Comparison of ENCODE assay signal across 35 mouse cellular contexts in the genomic region with DNA sequence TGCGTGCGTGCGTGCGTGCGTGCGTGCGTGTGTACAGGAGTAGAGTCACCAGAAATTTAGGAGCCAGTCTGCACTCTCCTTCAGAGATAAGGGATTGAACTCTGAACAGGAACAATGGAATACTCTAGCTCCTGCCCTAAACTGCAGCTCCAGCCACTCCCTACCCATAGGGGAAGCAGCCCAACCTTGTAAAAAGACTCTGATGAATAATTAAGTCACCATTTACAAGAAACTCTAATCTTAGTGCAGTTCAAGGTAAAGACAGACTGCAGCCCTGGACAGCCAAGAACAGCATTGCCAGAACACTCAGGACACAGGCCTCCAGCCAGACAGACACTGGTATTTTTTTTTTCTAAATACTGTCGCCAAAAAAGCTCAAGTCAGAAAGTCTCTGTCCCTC.
DNase-seq lines count a peak whose midpoint lies in the region; ATAC-seq and TF ChIP-seq lines count a peak whose summit lies in the region.
"Had no signal": no experiment of that assay in that cellular context is flagged by ENCODE, and none has a peak within 500 bp of the region (broad histone marks: within the 10 kb centered on the region; RNA-seq: fewer than 3 reads in every experiment).

No protein-coding gene starts in this region.

- no peak overlapping the region for H3K4me2 ChIP-seq in stomach, embryonic 14.5 days (replicated peaks; ENCODE audit: low read depth, low read length)
- no peak overlapping the region for H3K4me2 ChIP-seq in stomach, postnatal 0 days (replicated peaks; ENCODE audit: low read depth)
- no peak overlapping the region for H3K4me2 ChIP-seq in heart, postnatal 0 days (ENCODE audit: low read depth, low read length)
- no peak overlapping the region for H3K4me2 ChIP-seq in midbrain, embryonic 13.5 days (replicated peaks)
- H3K4me2 ChIP-seq: embryonic facial prominence, embryonic 12.5 days; forebrain, embryonic 15.5 days; hindbrain, embryonic 14.5 days; limb, embryonic 15.5 days; liver, embryonic 13.5 days; midbrain, embryonic 12.5 days; neural tube, embryonic 13.5 days; stomach, embryonic 15.5 days had no signal

- H3K9ac ChIP-seq in stomach, embryonic 14.5 days (replicated peaks; ENCODE audit: low read depth, low read length) = no peak overlapping the region
- no peak overlapping the region for H3K9ac ChIP-seq in stomach, postnatal 0 days (ENCODE audit: low read length)
- no peak overlapping the region for H3K9ac ChIP-seq in heart, postnatal 0 days (replicated peaks; ENCODE audit: low read depth, low read length)
- no peak overlapping the region for H3K9ac ChIP-seq in midbrain, embryonic 13.5 days (replicated peaks)
- H3K9ac ChIP-seq: embryonic facial prominence, embryonic 12.5 days; forebrain, embryonic 15.5 days; hindbrain, embryonic 14.5 days; limb, embryonic 15.5 days; liver, embryonic 13.5 days; midbrain, embryonic 12.5 days; neural tube, embryonic 13.5 days; stomach, embryonic 15.5 days had no signal

- 80% methylated on average over 8 of the region's 8 CpGs for WGBS in heart, embryonic 10.5 days
- 89% methylated on average over 8 of the region's 8 CpGs for WGBS in stomach, embryonic 14.5 days
- 85% methylated on average over 8 of the region's 8 CpGs for WGBS in stomach, postnatal 0 days
- 73% methylated on average over 8 of the region's 8 CpGs for WGBS in heart, postnatal 0 days
- WGBS in midbrain, embryonic 13.5 days = 92% methylated on average over 8 of the region's 8 CpGs

- no peak for TF ChIP-seq CTCF in stomach, postnatal 0 days (IDR thresholded peaks at IDR 0.05; ENCODE audit: low read depth)
- no peak for TF ChIP-seq CTCF in heart, postnatal 0 days (IDR thresholded peaks at IDR 0.05; ENCODE audit: low read depth)

- no peak overlapping the region for H3K4me3 ChIP-seq in heart, embryonic 10.5 days
- no peak overlapping the region for H3K4me3 ChIP-seq in stomach, embryonic 14.5 days (ENCODE audit: low read depth, low read length)
- H3K4me3 ChIP-seq in stomach, postnatal 0 days (ENCODE audit: low read depth, low read length) = no peak overlapping the region
- H3K4me3 ChIP-seq in heart, postnatal 0 days (ENCODE audit: low read depth, low read length) = no peak overlapping the region
- H3K4me3 ChIP-seq in midbrain, embryonic 13.5 days (replicated peaks) = no peak overlapping the region
- H3K4me3 ChIP-seq: embryonic facial prominence, embryonic 12.5 days; forebrain, embryonic 15.5 days; gastrocnemius, adult 2 months; left cerebral cortex, adult 2 months; limb, embryonic 10.5 days; limb, embryonic 15.5 days; liver, embryonic 13.5 days; megakaryocyte, embryonic 14.5 days; midbrain, embryonic 12.5 days; neural tube, embryonic 13.5 days; stomach, embryonic 15.5 days had no signal

- no peak for DNase-seq in heart, embryonic 10.5 days (ENCODE audit: low spot score)
- no peak for DNase-seq in heart, adult 8-10 months (ENCODE audit: low spot score)
- DNase-seq in stomach, postnatal 0 days (ENCODE audit: low spot score) = no peak
- DNase-seq in MEL-GATA-1-ER (ENCODE audit: extremely low read depth, low read depth) = peak; percentile 35
- DNase-seq in heart, postnatal 0 days (ENCODE audit: low spot score) = no peak
- no peak for DNase-seq in left cerebral cortex, adult 11 months (ENCODE audit: low spot score)
- DNase-seq: adrenal gland, postnatal 14 days; B cell, adult 2 months; cerebellum, adult 11 months; cerebellum, adult 9-11 months; embryo, embryonic 11 days; gastrocnemius, adult 2 months; gastrocnemius, postnatal 36 days; kidney, adult 9 months; kidney, postnatal 10 days; liver, embryonic 13.5 days; lung, adult 18-20 months; lung, postnatal 4 days; retina, postnatal 1 day; right cerebral cortex, postnatal 14 days; thymus, postnatal 14 days had no signal

- no peak for TF ChIP-seq EP300 in stomach, postnatal 0 days (optimal IDR thresholded peaks at IDR 0.05)
- TF ChIP-seq EP300 in heart, postnatal 0 days (IDR thresholded peaks at IDR 0.05; ENCODE audit: low read depth) = no peak

- ATAC-seq in stomach, embryonic 14.5 days (ENCODE audit: insufficient number of reproducible peaks, insufficient read depth, low FRiP score, low read depth) = peak; percentile 28; the same call in 1 of the 2 replicates
- ATAC-seq in stomach, postnatal 0 days (ENCODE audit: low FRiP score, low TSS enrichment) = no peak
- no peak for ATAC-seq in heart, postnatal 0 days (ENCODE audit: insufficient read depth, low read depth)
- ATAC-seq in midbrain, embryonic 13.5 days = no peak
- ATAC-seq: forebrain, embryonic 15.5 days; intestine, postnatal 0 days; lung, postnatal 0 days had no signal

- peaks cover 6% of the 10 kb centered on the region; the same call in 1 of the 2 replicates for H3K4me1 ChIP-seq in heart, embryonic 10.5 days
- H3K4me1 ChIP-seq in stomach, embryonic 14.5 days (ENCODE audit: control insufficient read depth, insufficient read depth, low read length) = no peaks in the 10 kb centered on the region
- H3K4me1 ChIP-seq in stomach, postnatal 0 days (replicated peaks; ENCODE audit: control insufficient read depth, insufficient read depth) = no peaks in the 10 kb centered on the region
- H3K4me1 ChIP-seq in heart, postnatal 0 days (ENCODE audit: control insufficient read depth, insufficient read depth) = peaks cover 22% of the 10 kb centered on the region
- no peaks in the 10 kb centered on the region for H3K4me1 ChIP-seq in midbrain, embryonic 13.5 days (replicated peaks)
- H3K4me1 ChIP-seq: forebrain, embryonic 15.5 days; liver, embryonic 13.5 days; midbrain, embryonic 12.5 days; stomach, embryonic 15.5 days had no signal

- no peaks in the 10 kb centered on the region for H3K36me3 ChIP-seq in heart, embryonic 10.5 days
- no peaks in the 10 kb centered on the region for H3K36me3 ChIP-seq in stomach, embryonic 14.5 days (ENCODE audit: control insufficient read depth, insufficient read depth, low read length)
- no peaks in the 10 kb centered on the region for H3K36me3 ChIP-seq in stomach, postnatal 0 days (ENCODE audit: control insufficient read depth, insufficient read depth, low read length)
- H3K36me3 ChIP-seq in heart, postnatal 0 days (replicated peaks; ENCODE audit: control insufficient read depth, insufficient read depth, low read length) = no peaks in the 10 kb centered on the region
- H3K36me3 ChIP-seq in midbrain, embryonic 13.5 days = no peaks in the 10 kb centered on the region
- H3K36me3 ChIP-seq: embryonic facial prominence, embryonic 12.5 days; forebrain, embryonic 15.5 days; limb, embryonic 10.5 days; limb, embryonic 15.5 days; liver, embryonic 13.5 days; midbrain, embryonic 12.5 days; neural tube, embryonic 13.5 days; stomach, embryonic 15.5 days had no signal

- H3K27ac ChIP-seq in heart, embryonic 10.5 days = peak overlapping the region; percentile 45; the same call in 1 of the 2 replicates
- H3K27ac ChIP-seq in stomach, embryonic 14.5 days (ENCODE audit: low read length) = no peak overlapping the region
- no peak overlapping the region for H3K27ac ChIP-seq in stomach, postnatal 0 days (replicated peaks)
- peak overlapping the region; percentile 74 for H3K27ac ChIP-seq in heart, postnatal 0 days (ENCODE audit: low read depth)
- H3K27ac ChIP-seq in midbrain, embryonic 13.5 days = no peak overlapping the region
- H3K27ac ChIP-seq: embryonic facial prominence, embryonic 12.5 days; forebrain, embryonic 15.5 days; gastrocnemius, adult 2 months; hindbrain, embryonic 14.5 days; left cerebral cortex, adult 2 months; limb, embryonic 10.5 days; limb, embryonic 15.5 days; liver, embryonic 13.5 days; midbrain, embryonic 12.5 days; neural tube, embryonic 13.5 days; stomach, embryonic 15.5 days had no signal

- H3K27me3 ChIP-seq in heart, embryonic 10.5 days (ENCODE audit: insufficient read depth, poor library complexity, severe bottlenecking) = no peaks in the 10 kb centered on the region
- H3K27me3 ChIP-seq in stomach, embryonic 14.5 days (ENCODE audit: control insufficient read depth, insufficient read depth, low read length) = no peaks in the 10 kb centered on the region
- no peaks in the 10 kb centered on the region for H3K27me3 ChIP-seq in stomach, postnatal 0 days (ENCODE audit: control insufficient read depth, insufficient read depth, low read length)
- H3K27me3 ChIP-seq in heart, postnatal 0 days (ENCODE audit: control insufficient read depth, insufficient read depth, low read length) = no peaks in the 10 kb centered on the region
- H3K27me3 ChIP-seq in midbrain, embryonic 13.5 days = no peaks in the 10 kb centered on the region
- H3K27me3 ChIP-seq: embryonic facial prominence, embryonic 12.5 days; forebrain, embryonic 15.5 days; limb, embryonic 15.5 days; liver, embryonic 13.5 days; midbrain, embryonic 12.5 days; neural tube, embryonic 13.5 days; stomach, embryonic 15.5 days had no signal

- H3K9me3 ChIP-seq in heart, embryonic 10.5 days = no peaks in the 10 kb centered on the region
- no peaks in the 10 kb centered on the region for H3K9me3 ChIP-seq in stomach, embryonic 14.5 days (ENCODE audit: control insufficient read depth, low read depth, low read length)
- H3K9me3 ChIP-seq in stomach, postnatal 0 days (ENCODE audit: control insufficient read depth, low read length) = no peaks in the 10 kb centered on the region
- no peaks in the 10 kb centered on the region for H3K9me3 ChIP-seq in heart, postnatal 0 days (replicated peaks; ENCODE audit: control insufficient read depth, low read length)
- no peaks in the 10 kb centered on the region for H3K9me3 ChIP-seq in midbrain, embryonic 13.5 days
- H3K9me3 ChIP-seq: embryonic facial prominence, embryonic 12.5 days; forebrain, embryonic 15.5 days; limb, embryonic 10.5 days; limb, embryonic 15.5 days; liver, embryonic 13.5 days; megakaryocyte, embryonic 14.5 days; midbrain, embryonic 12.5 days; neural tube, embryonic 13.5 days; stomach, embryonic 15.5 days had no signal

Comparison
In these comparisons a context has a peak if more than half of its experiments do, and no peak if none do; other contexts are left out.
1. H3K27ac ChIP-seq: peak in heart, embryonic 10.5 days (single experiment) and heart, postnatal 0 days (single experiment); none in stomach, embryonic 14.5 days (single experiment), stomach, postnatal 0 days (single experiment) and midbrain, embryonic 13.5 days (single experiment).